Mouse (Mus musculus) cortical plate, adult 2 months (tissue): Measurements from ENCODE around the gene Tbx2.

Experiments used
- CTCF ChIP-seq: fragments of 200-500 bp; IDR thresholded peaks from 2 replicates; pipeline ENCODE4 v1.5.1; 2011; ENCODE audit warnings: mild to moderate bottlenecking, control low read depth, low read length; ENCODE audit not compliant: insufficient read depth; ENCODE audit errors: extremely low read depth
- POLR2A ChIP-seq: fragments of 200-500 bp; IDR thresholded peaks from 2 replicates; pipeline ENCODE4 v1.6.1; 2011; ENCODE audit warnings: mild to moderate bottlenecking, low read length, control low read depth; ENCODE audit not compliant: insufficient read depth; ENCODE audit errors: extremely low read depth

DNA sequence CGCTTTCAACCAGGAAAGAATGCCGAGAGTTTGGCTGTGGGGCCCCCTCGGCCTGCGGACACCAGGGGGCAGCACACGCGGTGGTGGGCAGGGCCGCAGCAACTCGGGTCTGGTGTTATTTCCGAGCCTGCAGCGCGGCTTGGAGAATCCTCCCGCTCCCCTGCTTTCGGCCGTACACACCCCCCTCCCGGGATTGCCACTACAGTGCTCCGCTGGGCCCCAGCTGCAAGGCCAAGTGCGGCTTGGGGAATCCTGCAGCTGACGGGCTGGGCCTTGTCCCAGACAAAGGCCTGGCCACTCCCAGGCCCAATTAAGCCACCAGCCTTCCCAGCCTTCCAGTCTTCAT is 11.0 kb downstream of the Tbx2 start:
- TF ChIP-seq CTCF (peak; percentile 28; the same call in 1 of the 2 replicates), POLR2A (no peak)
